Mouse (Mus musculus) lung, postnatal 0 days (tissue): Measurements from ENCODE around the gene Gtf2f1.

Experiments used
- CTCF ChIP-seq: IDR thresholded peaks from 2 replicates; pipeline ENCODE4 v1.5.1; 2016; ENCODE audit warnings: antibody characterized with exemption, mild to moderate bottlenecking
- EP300 ChIP-seq: IDR thresholded peaks from 2 replicates; pipeline ENCODE4 v1.6.1; 2016; ENCODE audit warnings: antibody characterized with exemption, mild to moderate bottlenecking, control low read depth

- TF ChIP-seq CTCF: no peak
- TF ChIP-seq EP300: no peak
Observed at GRCm38 (mm10) chr17:57032854-57033253, 21.8 kb upstream of the Gtf2f1 start.
